Mouse (Mus musculus) layer of hippocampus, postnatal 14 days (tissue): ENCODE results near the gene Ccdc9b. TPM values are rescaled to one million over a fixed set of nuclear protein-coding genes. Genes with fewer than 3 reads are reported as not detected.

Experiments
- DNase-seq, 2 experiments: peaks; one replicate each; pipeline ENCODE4 v3.0.0; 2021 to 2022; ENCODE audit warnings: low spot score in 2 of 2, mixed read lengths in 1 of 2
- total RNA-seq, 2 experiments: library from RNA; stranded (reverse); gene quantifications; 2 replicates each; pipeline ENCODE4 v1.2.3; 2021

Ccdc9b gene
- total RNA-seq, 2 experiments from 2014 or later, result 3.5 to 4.2 TPM

- no peak for DNase-seq
Measured at GRCm38 (mm10) chr2:118778418-118778817, 16.0 kb upstream of the Ccdc9b start.

GRCm38 (mm10) chr2:118776295-118776694 is 13.8 kb upstream of the Ccdc9b start:
- no peak for DNase-seq

GRCm38 (mm10) chr2:118775846-118776245 is 13.4 kb upstream of the Ccdc9b start:
- DNase-seq, result peak in 1 of 2 experiments; percentile 55

- DNase-seq, result no peak
Measured at GRCm38 (mm10) chr2:118775396-118775795, 12.9 kb upstream of the Ccdc9b start.

DNA sequence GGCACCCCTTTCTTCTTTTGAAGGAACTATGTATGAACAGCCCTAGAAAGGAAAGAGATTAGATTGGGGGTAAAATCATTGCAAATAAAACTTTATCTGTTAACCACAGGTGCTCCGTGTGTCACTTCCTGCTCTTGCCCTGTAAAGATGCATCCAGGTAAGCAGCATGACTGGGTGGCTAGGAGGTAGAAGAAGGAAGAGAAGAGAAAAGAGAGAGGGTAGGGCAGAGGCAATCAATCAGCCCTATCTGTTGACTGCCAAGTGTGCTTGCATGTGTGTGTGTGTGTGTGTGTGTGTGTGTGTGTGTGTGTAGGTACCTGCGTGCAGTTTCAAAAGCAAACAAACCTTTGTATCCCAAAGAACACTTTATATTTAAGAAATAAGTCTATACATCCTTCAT is 12.1 kb upstream of the Ccdc9b start:
- DNase-seq, result no peak

DNA sequence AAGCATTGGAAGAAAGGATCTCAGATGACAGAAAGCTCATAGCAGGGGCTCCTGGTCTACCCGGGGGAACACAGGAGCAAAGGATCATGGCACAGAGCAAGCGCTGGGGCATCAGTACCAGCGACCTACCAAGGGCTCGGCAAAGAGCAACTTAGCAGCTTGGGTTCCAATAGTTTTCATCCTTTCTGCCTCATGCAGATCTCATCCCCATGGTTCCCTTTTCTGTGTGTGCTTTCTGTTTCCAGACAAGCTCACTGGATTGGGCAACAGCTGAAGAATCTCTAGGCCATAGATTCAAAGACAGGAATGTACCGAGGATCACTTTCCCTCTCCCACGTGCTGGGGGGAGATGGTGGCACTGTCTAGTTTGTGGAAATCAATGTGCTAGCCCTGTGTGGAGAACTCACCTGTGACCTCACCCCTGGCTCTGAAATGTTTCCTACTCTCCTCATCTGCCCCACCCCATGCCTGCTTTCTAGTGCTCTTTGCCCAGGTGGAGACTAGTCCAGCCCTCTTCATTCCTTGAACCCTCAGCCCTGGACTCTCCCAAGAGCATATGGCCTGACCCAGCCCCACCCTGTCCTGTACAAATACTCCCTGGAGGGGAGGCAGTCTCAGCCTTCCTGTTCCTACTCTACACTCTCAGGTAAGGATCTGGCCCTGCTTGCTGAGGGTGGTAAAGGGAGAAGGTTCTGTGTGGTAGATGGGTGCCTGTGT is 9.9 kb upstream of the Ccdc9b start, which contains the start of gene Phgr1:
TSS of gene Phgr1 (plus strand) at position 612 of the 717 bp plus-strand sequence.
- no peak for DNase-seq

- DNase-seq, result no peak
Measured at GRCm38 (mm10) chr2:118766041-118767033, 3.9 kb upstream of the Ccdc9b start.

GRCm38 (mm10) chr2:118764875-118765274 is 2.4 kb upstream of the Ccdc9b start:
- DNase-seq, result no peak

DNA sequence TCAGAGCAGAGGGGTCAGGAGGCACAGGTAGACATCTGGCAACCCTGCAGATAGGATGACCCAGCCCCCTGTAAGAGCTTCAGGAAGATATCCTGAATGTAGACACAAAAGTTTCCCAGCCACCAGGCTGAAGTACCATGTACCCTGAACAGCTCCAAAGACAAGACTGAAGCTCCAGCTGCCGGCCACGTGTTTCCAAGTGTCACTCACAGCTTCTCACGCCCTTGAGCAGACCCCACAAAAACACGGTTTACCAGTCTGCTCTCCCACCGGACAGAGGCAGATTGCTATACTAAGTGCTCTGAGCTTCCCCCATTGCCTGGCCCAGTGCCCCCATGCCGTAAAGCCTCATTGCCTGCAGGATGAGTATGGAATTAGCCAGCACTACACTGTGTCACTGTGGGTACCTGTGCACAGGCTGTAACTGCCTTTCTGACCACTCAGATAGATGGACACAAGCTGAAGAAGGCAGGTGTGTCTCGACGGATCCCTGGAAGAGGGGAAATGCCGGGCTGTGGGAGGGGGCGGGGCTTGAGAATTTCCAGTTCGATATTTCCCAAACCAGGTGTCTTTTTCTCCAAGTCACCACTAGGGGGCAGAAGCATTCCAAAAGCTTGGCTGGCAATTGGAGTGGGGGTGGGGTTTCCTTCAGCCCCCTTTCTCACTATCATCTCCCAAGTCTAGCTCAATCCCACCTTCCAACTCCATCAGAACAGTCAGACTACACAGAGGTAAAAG is 1.8 kb upstream of the Ccdc9b start:
- DNase-seq, result peak in 1 of 2 experiments; percentile 62

GRCm38 (mm10) chr2:118763469-118763868 is 1.0 kb upstream of the Ccdc9b start:
- peak in 1 of 2 experiments; percentile 56 for DNase-seq

GRCm38 (mm10) chr2:118762784-118763148 is 305 bp upstream of the Ccdc9b start:
- DNase-seq, result no peak

GRCm38 (mm10) chr2:118761358-118761757 is 1.1 kb downstream of the Ccdc9b start:
- DNase-seq, result no peak

GRCm38 (mm10) chr2:118760311-118761025 is 2.0 kb downstream of the Ccdc9b start:
- DNase-seq, result no peak

- no peak for DNase-seq
Measured at GRCm38 (mm10) chr2:118759828-118760227, 2.6 kb downstream of the Ccdc9b start.

DNA sequence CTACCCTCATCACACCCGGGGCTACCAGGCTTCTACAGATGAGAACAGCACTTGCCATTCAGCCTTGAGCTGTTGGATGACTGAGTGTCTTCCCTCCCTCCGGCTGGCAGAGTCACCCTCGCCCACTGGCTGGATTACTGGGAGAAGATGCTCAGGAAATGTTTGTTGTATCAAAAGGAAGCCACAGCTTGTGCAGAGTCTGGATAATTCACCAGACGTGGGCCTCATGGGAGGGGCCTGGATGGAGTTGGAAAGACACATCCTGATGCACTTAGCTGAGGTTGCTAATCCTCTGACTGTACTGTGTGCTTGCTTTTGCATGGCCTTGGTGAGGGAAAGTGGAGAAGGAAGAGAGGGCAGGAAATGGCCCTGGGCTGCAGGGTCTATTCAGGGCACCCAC is 6.4 kb downstream of the Ccdc9b start:
- DNase-seq, result no peak

DNA sequence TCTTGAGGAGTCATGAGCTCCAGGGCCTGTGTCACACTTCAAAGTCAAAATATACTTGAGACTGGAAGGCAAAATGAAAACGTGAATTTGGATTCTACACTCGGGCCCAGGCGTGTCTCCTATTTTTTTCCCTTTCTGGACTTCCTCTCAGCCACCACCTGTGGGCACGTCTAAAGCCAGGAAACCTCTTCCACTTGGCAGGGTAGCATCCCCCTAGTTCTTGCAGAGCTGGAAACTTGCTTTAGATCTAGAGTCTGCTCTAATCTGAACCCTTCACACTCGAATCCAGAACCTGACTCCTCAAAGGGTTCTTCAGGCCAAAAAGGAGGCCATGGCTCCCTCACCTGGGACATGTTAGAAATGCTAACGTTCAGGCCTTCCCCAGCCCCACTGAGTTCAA is 7.1 kb downstream of the Ccdc9b start:
- DNase-seq, result no peak

DNA sequence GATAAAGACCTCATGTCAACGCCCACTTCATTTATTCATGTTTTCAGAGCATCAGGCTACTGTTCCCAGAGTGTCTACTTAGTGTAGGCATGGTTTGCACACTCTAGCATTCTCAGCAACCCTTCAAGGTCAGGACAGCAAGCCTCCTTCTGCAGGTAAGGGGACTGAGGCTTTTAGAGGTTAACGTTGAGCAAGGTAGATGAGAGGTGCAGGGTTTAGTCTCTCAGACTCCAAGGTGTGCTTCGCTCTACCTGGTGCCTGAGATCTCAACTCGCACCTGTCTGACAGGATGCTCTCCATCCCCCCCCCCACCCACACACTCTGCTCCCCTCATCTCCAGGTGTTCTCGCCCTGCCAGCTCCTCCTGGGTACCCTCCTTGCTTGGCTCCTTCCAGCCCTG is 8.3 kb downstream of the Ccdc9b start:
- DNase-seq, result no peak

DNA sequence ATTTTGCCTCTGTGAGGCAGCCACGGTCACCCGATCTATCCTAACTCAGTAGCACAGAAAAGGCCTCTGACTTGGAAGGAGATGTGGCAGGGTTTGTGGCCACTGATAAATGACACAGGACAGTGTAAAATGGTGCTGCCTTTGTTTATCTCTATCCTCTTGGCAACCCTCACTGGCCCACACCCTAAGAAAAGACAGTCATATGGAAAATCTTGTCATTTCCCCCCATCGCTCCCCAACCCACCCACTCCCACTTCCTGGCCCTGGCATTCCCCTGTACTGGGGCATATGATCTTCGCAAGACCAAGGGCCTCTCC is 9.7 kb downstream of the Ccdc9b start:
- no peak for DNase-seq

GRCm38 (mm10) chr2:118751896-118752791 is 10.3 kb downstream of the Ccdc9b start:
- no peak for DNase-seq

DNA sequence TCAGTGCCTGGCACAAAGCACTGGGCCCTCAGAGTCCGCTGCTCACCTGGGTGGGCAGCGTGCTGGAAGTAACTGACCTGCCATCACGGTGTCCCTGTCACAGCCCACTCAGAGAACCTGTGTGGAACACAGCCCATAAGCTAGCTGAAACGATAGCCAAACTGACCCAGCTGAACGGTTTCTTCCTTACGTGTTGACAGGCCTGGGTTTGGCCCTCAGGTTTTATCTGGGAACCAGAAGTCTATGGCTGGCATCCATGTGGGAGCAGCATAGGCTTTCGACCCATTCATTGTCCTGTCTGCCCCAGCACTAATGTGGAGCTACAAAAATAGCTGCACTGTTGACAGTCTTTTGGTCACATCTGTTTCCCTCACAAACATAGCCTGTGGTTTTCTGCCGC is 12.0 kb downstream of the Ccdc9b start:
- DNase-seq, result no peak
